Mouse (Mus musculus) heart, postnatal 25 days (tissue): ENCODE data around the gene Vdr. TPM values are rescaled to one million over a fixed set of nuclear protein-coding genes. Genes with fewer than 3 reads are reported as not detected.
"Not testable (repeated sequence)": the region's sequence is repeated elsewhere in the genome, so short reads cannot be mapped to it uniquely, and the experiment has no call there.

ENCODE experiments used
- DNase-seq: peaks from one replicate; pipeline ENCODE4 v3.0.0; 2022; ENCODE audit warnings: low spot score
- intact Hi-C: fragments of 180-260 bp; cut with DNase I; formaldehyde crosslinking; loops from one replicate; pipeline ENCODE4 v1.15.1; 2025
- total RNA-seq, 2 experiments: library from RNA; stranded (reverse); gene quantifications; 2 replicates each; pipeline ENCODE4 v1.2.3; 2021

Vdr gene
- total RNA-seq, 2 experiments from 2014 or later, result 1.5 to 2.5 TPM

DNA sequence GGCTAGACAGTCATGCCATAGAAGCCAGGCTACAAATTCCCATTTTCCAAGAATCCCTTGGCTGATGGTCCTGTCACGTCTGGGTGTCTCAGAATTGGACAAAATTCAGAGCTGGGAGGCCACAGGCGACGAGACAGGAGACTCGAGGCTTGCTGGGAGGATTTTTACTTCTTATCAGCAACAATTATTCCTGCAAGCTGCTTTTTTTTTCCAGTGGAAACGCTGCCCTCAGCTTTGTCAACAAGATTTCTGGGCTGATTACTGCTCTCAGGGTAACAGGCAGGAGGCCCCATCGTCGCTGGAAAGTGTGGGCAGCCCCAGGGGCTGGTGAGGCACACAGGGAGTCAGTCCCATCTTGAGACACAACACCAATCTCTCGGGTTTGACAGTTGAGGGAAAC lies 17.9 kb downstream of the Vdr start:
- DNase-seq, result no peak
- intact Hi-C loops, result no loop called here

DNA sequence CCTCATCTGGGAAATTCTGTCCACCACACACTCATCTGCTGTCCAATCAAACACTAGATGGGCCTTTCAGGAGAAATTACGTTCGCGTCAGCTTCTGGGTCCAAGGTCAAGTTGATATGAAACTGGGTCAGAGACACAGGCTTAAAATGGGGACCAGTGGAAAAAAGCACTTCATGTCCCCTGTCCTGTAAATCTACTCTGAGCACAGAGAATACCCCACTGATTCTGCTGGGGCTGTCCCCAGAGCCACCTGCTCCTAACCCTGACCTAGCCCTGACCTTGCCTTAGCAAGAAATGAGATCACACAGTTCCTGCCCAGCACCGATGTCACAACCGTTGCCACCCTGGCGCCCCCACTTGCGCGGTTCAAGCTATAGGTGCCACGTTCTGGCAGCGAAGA lies 20.0 kb downstream of the Vdr start:
- no peak for DNase-seq
- intact Hi-C loops, result no loop called here

DNA sequence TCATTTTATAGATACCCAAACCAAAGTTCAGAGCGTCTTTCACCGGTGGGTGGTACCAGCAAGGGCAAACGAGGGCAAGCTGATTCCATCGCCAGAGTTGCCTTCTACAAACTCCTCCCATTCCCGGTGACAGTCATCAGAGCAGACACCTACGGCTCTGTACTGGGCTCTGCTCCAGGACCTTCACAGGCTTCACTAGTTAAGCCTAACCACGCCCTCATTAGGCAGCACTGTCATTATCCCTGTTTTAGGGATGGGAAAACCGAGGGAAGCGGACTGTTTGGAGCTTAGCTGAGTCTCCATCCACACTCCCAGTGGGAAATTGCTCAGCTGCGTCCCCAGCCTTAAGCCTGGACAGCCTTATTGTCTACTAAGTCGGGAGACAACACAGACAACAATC lies 20.4 kb downstream of the Vdr start:
- intact Hi-C loops, result no loop called here
- no peak for DNase-seq

DNA sequence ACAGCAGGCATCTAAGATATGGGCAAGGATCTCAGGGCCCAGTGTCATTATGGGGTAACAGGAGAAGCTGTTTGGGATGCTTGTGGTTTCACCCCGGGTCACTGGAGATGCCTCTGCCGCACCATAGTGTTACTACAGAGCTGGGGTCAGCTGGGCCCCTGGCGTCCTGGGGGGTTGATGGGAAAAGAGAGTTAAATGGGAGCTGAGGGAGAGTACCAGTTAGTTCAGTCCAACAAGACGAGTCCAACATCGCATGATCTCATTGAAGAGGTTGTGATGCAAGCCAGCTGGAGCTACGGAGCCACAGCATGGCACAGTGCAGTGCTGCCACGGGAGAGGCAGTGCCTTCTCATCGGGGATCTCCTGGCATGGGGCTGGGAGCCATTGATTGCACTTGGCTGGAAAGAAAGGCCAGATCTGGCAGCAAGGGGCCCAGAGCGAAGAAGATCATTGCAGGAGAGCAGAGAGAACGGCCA lies 22.9 kb downstream of the Vdr start:
- intact Hi-C loops, result no loop called here
- no peak for DNase-seq

DNA sequence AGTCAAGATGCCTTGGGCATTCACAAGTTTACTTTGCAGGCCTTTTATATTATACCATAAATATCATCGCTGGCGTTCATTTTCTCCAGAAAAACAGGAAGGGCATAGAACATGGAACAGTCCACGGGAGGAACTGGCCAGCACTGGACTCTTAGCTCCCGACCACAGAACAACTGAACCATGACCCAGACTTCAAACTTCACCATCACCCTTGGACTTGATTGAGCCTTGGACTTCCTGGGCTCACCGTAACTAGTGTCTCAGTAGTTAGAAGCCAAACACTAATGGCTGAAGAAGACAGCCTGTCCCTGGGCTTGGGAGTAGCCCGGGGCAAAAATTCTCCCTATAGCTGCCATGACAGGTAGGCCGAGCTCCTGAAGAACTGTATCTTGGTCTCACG lies 29.0 kb downstream of the Vdr start:
- intact Hi-C loops, result no loop called here
- no peak for DNase-seq

DNA sequence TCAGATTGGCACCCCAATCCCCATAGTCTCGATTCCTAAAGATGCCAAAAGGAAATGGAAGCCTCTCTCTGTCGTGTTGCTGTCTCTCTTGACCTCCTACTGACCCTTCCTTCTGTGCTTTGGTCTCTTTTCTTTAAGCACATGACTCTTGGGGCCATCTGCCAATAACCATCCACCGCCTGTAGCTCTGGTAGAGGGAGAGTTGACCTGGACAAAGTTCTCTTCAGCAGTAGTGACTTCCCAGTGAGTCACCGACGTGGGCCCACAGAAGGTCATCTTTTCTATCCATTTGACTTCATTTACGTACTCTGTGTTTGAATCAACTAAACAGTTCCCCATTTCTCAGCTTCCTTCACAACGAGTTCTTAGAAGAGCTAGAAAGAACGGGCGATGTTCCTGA lies 30.0 kb downstream of the Vdr start:
- no peak for DNase-seq
- intact Hi-C loops, result no loop called here

DNA sequence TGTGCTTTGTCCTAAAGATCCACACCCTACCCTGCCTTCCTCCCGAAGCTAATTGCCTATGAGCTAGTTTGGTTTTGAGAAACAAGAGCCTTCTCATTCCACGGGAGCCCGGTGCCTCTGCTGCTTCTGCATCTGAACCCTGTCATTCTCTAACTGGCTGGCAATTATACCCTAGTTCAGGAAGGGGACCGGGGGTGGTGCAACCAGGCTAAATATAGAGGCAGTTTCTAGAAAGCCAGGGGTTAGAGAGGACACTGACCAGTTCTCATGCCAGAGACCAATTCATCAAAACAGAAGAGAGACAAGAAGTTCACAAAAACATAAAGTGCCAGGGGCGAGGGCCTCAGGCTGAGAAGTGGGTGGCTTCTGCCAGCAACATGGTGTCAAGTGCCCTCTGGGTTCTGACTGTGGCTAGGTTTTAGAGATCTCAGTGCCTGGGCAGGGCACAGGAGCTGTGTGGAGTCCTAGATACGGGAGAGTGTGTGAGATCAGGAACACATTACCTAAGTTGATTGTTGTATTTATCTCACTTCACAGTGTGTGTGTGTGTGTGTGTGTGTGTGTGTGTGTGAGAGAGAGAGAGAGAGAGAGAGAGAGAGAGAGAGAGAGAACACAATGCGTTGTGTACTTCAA lies 31.6 kb downstream of the Vdr start:
- no peak for DNase-seq
- intact Hi-C loops, result no loop called here

DNA sequence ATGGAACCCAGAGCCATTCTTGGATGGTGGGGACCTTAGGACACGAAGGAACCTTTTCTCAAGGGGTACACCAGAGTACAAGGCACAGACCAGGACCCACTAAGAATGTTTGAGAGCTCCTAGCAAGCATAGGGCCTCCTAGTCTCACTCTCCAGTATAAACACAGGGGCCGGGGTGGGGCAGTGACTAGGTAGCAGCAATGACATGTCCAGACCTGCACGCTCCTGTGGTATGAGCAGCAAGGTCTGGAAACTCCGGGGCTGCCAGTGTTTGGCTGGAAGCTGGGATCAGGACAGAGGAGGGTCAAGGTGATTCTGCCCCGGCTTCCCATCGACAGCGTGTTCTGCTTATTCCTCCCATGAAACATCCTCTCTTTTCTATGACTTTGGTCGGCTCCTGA lies 34.6 kb downstream of the Vdr start:
- intact Hi-C loops, result no loop called here

DNA sequence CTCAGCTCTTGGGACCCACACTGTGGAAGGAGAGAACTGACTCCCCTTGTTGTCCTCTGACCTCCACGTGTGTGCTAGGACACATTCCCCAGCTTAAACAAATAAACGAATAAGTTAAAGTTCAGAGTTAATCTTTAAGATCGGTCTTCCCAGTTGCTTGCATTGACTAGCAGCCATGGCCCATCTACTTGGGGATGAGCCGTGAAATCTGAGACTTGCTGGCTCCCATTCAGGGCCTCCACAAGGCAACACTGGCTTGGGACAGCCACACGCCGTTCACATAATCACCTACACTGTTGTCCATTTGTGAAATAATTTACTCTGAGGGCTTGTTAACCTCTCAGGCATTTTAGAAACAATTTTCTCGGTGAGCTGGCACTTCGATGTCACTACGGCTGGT lies 36.7 kb downstream of the Vdr start:
- intact Hi-C loops, result no loop called here
- no peak for DNase-seq

More for the DNA sequence above, 34.6 kb downstream of the Vdr start:
- DNase-seq, result no peak

DNA sequence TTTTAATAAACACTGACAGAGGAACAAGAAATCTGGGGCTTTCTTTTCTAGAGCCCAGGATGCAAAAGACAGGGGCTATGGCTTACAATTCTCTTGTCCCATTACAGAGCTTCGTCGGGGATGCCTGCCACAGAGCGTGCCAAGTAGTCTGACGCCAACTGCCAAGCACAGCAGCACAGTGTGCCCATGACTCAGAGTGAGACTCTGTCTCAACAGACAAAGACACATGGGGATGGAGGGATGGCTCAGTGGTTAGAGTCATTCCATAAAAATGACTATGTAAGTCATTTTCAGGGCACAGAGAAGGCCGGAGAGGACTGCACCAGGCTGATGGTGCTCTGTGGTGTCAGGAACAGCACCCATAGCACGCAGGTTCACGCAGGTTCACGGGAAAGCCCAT lies 38.3 kb downstream of the Vdr start:
- intact Hi-C loops, result no loop called here

DNA sequence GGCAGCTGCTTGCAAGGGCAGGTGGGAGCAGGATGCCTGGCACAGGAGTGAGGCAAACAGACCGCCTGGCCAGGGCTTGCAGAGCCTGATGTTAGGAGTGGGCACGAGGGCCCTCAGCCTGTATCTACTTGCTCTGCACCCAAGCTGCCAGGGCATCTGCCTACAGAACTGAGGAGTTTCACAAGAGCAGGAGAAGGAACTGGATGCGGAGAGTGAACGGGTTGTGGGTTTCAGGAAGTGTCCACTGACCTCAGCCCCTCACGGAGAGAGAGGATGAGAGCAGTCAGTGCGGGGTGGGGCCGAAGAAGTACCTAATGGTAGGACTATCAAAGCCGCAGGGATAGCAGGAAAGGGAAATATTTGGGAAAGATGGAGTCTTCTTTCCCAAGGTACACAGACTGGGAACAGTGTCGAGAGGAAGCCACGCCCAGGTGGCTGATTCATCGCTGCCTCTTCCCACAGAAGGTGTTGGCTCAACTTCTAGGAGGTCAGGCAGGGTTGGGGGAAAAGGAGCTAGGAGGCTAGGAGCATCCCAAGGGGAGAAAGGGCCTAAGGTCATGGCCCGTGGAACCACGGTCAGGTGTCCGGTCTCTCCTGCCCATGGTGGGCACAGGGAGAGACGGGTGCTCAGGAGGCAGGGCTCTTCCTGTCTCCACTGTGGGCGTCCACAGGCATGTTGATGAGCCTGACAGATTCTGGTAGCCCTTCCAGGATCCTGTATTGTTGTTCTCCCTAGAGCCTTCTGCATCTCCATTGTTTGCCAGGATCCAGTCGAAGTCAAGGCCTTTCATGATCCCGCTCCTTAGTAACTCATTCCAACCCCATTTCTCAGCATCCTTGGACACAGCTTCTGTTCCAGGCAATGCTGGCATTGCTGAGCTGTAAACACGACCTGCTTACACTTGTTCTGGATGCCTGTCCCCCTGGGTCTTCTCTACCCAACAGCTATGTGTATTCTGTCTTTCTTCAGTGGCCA lies 39.1 kb downstream of the Vdr start:
- DNase-seq, result no peak
- intact Hi-C loops, result loop anchor here (2.0 kb wide), 1 partner anchor 81 kb away; no protein-coding TSS in a partner anchor

More for the DNA sequence above, 38.3 kb downstream of the Vdr start:
- no peak for DNase-seq

DNA sequence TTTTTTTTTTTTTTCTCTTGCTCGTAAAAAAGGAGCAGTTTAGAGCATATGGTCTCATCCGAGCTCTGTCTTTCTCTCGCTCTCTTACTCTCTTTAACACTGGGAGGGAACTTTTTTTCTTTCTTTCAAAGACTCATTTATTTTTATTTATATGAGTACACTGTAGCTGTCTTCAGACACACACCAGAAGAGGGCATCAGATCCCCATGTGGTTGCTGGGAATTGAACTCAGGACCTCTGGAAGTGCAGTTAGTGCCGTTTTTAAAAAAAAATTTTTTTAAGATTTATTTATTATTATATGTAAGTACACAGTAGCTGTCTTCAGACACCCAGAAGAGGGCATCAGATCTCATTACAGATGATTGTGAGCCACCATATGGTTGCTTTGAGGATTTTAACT lies 40.3 kb downstream of the Vdr start:
- not testable (repeated sequence) for DNase-seq
- intact Hi-C loops, result loop anchor here (2.0 kb wide), 1 partner anchor 83 kb away; no protein-coding TSS in a partner anchor

DNA sequence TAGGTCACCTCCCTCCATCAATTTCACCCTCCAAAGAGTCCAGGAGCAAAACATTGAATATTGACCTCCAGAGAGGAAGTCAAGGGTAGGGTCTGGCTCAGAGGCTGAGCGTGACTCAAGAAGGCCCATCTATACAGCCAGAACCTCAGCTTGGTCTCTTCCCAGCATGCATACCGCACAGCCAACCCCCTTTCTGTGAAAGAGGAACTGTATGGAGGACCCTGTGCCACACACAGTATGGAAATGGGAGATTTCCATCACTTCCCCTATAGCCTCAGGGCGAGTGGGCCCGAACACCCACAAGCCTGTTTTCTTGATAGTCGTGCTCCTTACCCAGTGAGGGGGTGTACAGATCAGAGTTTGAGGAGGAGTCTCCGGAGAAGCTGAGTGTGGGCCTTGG lies 41.4 kb downstream of the Vdr start:
- no peak for DNase-seq
- intact Hi-C loops, result no loop called here

DNA sequence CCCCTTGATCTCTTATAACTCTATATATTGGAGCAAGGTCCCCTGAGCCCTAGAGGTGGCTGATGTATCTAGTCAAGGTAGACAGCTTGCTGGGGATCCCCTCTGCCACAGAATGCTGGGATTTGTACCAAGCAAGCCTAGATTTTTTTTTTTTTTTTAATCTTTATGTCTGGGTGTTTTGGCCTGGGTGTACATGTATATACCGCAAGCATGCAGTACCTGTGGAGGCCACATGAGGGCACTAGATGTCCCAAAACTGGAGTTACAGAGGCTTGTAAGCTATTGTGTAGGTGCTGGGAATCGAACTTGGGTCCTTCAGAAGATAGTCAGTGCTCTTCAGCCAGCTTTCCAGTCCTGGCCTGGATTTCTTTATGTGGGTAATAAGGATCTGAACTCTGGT lies 44.4 kb downstream of the Vdr start:
- intact Hi-C loops, result no loop called here

DNA sequence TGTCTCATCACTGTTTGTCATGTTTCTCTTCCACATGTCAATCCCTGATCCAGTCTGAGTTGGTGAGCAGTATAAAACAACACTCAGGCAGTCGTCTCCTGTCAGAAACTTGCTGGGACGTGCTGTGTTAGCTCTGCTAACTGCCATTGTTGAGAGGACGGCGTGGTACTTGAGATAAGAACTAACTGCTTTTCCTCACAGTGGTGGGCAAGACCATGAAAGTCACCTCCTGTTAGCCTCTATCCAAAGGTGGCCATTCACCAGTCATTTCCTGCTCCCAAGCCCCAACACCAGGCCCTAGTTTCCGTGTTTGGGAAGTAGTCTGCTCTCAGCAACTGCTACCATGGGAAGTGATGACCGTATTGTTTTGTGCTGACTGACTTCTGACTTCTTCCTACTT lies 45.3 kb downstream of the Vdr start:
- no peak for DNase-seq

More for the DNA sequence above, 44.4 kb downstream of the Vdr start:
- DNase-seq, result no peak

DNA sequence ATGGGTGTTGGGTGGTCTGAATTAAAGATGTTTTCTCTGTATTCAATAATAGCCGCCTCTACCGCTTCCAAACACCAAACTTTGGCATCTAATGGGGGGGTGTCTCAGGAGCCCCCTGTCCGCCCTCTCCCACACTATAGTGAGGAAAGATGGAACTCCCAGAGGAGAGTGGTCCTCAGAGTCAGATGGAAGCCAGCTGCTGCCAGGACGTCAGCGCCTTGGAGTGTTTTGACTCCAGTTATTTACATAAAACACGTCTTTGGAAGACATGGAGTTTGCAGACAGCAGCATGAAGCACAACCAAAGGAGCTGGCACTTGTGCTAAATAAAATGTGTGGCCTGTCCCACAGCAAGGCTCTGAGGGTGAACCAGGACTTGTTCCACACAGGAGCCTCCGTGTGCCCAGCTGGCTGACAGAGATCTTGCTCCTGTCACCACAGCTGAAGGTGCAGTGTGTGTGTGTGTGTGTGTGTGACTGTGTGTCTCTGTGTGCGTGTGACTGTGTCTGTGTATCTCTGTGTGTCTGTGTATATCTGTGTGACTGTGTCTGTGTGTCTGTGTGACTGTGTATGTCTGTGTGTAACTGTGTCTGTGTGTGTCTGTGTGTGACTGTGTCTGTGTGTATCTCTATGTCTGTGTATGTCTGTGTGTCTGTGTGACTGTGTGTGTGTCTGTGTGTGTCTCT lies 45.9 kb downstream of the Vdr start:
- DNase-seq, result no peak
- intact Hi-C loops, result no loop called here

More for the DNA sequence above, 45.3 kb downstream of the Vdr start:
- intact Hi-C loops, result no loop called here

DNA sequence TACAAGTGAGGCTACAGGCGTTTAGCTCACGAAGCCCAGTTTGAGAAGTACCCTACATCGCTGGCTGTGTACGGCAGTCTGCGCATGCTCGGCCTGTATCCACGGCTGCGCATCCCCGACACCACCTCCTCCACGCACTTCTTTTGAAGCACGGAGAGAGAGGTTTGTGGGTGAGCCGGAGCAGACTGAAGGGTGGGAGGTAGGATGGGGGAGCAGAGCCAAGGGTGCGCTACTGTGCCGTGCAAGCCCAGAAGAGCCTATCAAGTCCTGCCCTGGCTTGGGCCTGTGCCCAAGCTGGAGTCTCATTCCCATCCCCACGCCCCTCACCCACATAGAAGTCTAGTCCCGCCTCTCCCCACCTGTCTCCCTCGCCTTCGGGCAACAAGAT lies 46.9 kb downstream of the Vdr start:
- intact Hi-C loops, result no loop called here
- DNase-seq, result no peak

DNA sequence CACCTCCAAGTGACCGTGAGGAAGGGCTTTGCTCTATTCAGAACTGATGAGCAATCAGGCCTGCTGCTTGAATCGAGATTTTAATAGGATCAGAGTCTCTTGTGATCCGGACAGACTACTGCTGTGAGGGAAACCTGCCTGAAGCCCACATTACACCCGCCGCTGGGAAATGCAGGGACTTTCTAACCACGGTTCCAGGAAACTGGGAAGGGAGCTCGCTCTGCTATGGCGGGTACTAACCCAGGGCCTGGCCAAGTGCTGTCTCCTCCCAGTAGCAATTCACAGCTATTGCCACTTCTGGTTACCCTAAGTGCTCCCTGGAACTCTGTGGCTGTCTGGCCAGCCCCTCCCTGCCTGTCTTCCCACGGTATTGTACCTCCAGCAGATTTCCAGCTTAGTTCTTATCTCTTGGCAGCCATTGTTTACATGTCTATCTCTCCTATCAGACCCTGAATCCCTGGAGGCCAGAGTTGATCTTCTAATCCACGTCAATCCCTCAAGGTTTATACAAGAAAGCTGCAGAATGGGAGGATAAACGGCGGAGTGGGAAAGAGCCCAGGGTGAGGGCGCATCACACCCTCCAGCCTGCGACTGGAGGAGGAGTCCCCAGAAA lies 47.4 kb downstream of the Vdr start:
- intact Hi-C loops, result no loop called here

DNA sequence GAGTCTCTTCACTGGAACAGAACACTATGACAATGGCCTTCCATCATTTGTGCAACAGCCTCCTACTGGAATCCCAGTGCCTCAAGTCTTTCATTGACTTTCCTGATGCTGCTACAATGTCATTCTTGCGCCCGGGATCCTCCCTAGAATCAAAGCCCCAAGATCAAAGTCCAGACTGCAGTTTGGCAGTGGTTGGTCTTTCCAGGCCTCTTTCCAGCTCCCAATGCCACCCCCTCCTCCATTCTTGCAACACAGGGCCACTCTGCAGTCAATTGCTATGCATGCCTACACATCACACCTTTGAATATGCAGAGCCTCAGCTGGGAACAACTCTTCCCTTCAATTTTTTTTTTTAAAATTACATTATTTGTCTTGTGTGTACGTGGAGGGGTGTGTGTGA lies 50.1 kb downstream of the Vdr start:
- intact Hi-C loops, result no loop called here
- no peak for DNase-seq

More for the DNA sequence above, 47.4 kb downstream of the Vdr start:
- DNase-seq, result no peak

DNA sequence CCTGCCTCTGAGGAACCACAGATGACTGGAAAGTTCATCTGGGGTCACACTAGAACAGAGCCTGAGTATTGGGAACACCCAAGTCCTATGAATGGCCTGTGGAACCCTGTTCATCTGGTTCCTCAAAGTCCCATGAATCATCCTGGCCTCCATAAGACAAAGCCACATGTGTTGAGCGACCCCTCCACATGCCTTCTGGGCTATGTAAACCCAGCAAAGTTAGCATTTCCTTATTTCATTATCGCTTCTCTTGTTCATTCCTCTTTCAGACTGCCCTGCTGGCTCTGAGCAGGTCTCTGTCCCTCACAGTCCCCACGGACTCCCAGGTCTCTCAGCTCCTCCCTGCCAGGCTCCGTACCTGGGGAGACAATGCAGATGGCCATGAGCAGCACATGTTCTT lies 52.0 kb downstream of the Vdr start:
- DNase-seq, result no peak
- intact Hi-C loops, result no loop called here
